Mouse (Mus musculus) hindbrain, embryonic 11.5 days (tissue): ENCODE measurements around the gene Tbc1d2b. TPM values are rescaled to one million over a fixed set of nuclear protein-coding genes. Genes with fewer than 3 reads are reported as not detected.

Experiments used
- ATAC-seq: fragments of 200-750 bp; cut with Nextera tagmentation; 2 replicates; pipeline ENCODE4 v1.8.0; 2017; ENCODE audit warnings: mild to moderate bottlenecking, moderate TSS enrichment, moderate library complexity; ENCODE audit not compliant: low FRiP score
- DNase-seq: peaks from one replicate; pipeline ENCODE4 v3.0.0-alpha.2; 2015; ENCODE audit warnings: low spot score
- H3K27ac ChIP-seq: fragments of 300-500 bp; sonication (generic); 2 replicates; pipeline ENCODE4 v1.5.1; 2014; ENCODE audit warnings: mild to moderate bottlenecking, low read depth, low read length
- H3K27me3 ChIP-seq: fragments of 300-500 bp; sonication (generic); 2 replicates; pipeline ENCODE4 v1.6.1; 2014; ENCODE audit warnings: mild to moderate bottlenecking, low read length, moderate library complexity, mixed read lengths; ENCODE audit not compliant: control insufficient read depth, insufficient read depth
- H3K36me3 ChIP-seq: fragments of 300-500 bp; sonication (generic); 2 replicates; pipeline ENCODE4 v1.6.1; 2014; ENCODE audit warnings: mild to moderate bottlenecking, low read length, moderate library complexity, mixed read lengths; ENCODE audit not compliant: control insufficient read depth, insufficient read depth
- H3K4me1 ChIP-seq: fragments of 300-500 bp; sonication (generic); replicated peaks from 2 replicates; pipeline ENCODE4 v1.6.1; 2014; ENCODE audit warnings: low read length, mixed read lengths; ENCODE audit not compliant: control insufficient read depth, insufficient read depth
- H3K4me2 ChIP-seq: fragments of 300-500 bp; sonication (generic); replicated peaks from 2 replicates; pipeline ENCODE4 v1.6.1; 2014; ENCODE audit warnings: mild to moderate bottlenecking, low read depth, low read length
- H3K4me3 ChIP-seq: fragments of 300-500 bp; sonication (generic); 2 replicates; pipeline ENCODE4 v1.5.1; 2014; ENCODE audit warnings: low read depth, low read length
- H3K9ac ChIP-seq: fragments of 300-500 bp; sonication (generic); 2 replicates; pipeline ENCODE4 v1.6.1; 2014; ENCODE audit warnings: low read depth, low read length
- H3K9me3 ChIP-seq: fragments of 300-500 bp; sonication (generic); 2 replicates; pipeline ENCODE4 v1.6.1; 2016; ENCODE audit warnings: low read length; ENCODE audit not compliant: control insufficient read depth
- WGBS: fragments of 180-500 bp; shearing (Covaris S2); extraction: QIAGEN DNeasy Blood & Tissue Kit; methylation state at CpG from one replicate; pipeline ENCODE4 v1.1.7; 2014; 5-methylcytosine and 5-hydroxymethylcytosine counted together
- polyA plus RNA-seq: library from polyadenylated mRNA; unstranded; fragments of >200 nt; fragmentation: Nextera tagmentation; extraction: Ambion mirVana; gene quantifications from 2 replicates; pipeline ENCODE4 v1.2.1, GENCODE M21; 2014

Tbc1d2b gene
- polyA plus RNA-seq, 1 experiment from 2014 or later: 8.0 TPM

- no peaks in the 10 kb centered on the region for H3K27me3 ChIP-seq
- no peak for ATAC-seq
- no peak overlapping the region for H3K27ac ChIP-seq
- no peaks in the 10 kb centered on the region for H3K9me3 ChIP-seq
- H3K4me1 ChIP-seq: no peaks in the 10 kb centered on the region
- 77% methylated on average over 10 of the region's 10 CpGs for WGBS
- DNase-seq: no peak
- no peak overlapping the region for H3K4me3 ChIP-seq
- 0 out of 2 replicates have a peak, but pooled peaks cover 4% of the 10 kb centered on the region for H3K36me3 ChIP-seq
- no peak overlapping the region for H3K9ac ChIP-seq
- no peak overlapping the region for H3K4me2 ChIP-seq
Measured at GRCm38 (mm10) chr9:90198531-90199449, 71.8 kb downstream of the Tbc1d2b start.

- H3K4me2 ChIP-seq: no peak overlapping the region
- no peaks in the 10 kb centered on the region for H3K4me1 ChIP-seq
- ATAC-seq (no peak), DNase-seq (no peak)
- H3K4me3 ChIP-seq: no peak overlapping the region
- no peaks in the 10 kb centered on the region for H3K9me3 ChIP-seq
- 0 out of 2 replicates have a peak, but pooled peaks cover 4% of the 10 kb centered on the region for H3K36me3 ChIP-seq
- 86% methylated on average over 7 of the region's 7 CpGs for WGBS
- no peak overlapping the region for H3K27ac ChIP-seq
- no peak overlapping the region for H3K9ac ChIP-seq
- H3K27me3 ChIP-seq: no peaks in the 10 kb centered on the region
Measured at GRCm38 (mm10) chr9:90197866-90198383, 72.7 kb downstream of the Tbc1d2b start.

DNA sequence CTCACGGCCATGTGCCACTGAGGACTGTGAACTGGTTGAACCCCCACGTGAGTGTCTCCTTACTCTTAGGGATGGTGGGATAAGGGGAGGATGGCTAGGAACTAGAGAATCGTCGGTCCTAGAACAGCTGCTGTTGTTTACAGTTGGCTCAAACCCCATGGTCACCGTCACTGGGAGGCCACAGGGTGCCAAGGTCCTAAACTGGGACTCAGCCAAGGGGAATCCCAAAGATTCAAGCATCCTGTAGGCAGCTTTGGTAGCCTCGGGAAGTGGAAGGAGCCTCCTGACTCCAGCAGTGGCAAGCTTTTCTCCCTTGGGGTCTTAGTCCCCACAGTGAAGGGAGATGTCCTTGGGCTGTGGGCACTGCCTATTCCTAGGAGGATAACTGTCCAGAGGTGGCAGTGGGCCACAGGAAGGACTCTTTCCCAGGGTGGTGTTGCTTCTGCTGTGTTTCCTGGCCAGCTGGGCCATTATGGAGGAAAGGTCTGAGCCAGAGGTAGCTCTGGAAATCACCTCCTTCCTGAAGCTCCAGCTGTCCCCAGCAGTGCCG lies 73.4 kb downstream of the Tbc1d2b start:
- no peaks in the 10 kb centered on the region for H3K9me3 ChIP-seq
- 0 out of 2 replicates have a peak, but pooled peaks cover 4% of the 10 kb centered on the region for H3K36me3 ChIP-seq
- H3K4me1 ChIP-seq: no peaks in the 10 kb centered on the region
- no peak overlapping the region for H3K4me3 ChIP-seq
- H3K27ac ChIP-seq: no peak overlapping the region
- H3K27me3 ChIP-seq: no peaks in the 10 kb centered on the region
- ATAC-seq (no peak), DNase-seq (no peak)
- H3K9ac ChIP-seq: no peak overlapping the region
- 86% methylated on average over 7 of the region's 7 CpGs for WGBS
- H3K4me2 ChIP-seq: no peak overlapping the region

- DNase-seq (no peak), ATAC-seq (no peak)
- Histone ChIP-seq H3K4me2 (no peak overlapping the region), H3K9me3 (no peaks in the 10 kb centered on the region), H3K4me1 (no peaks in the 10 kb centered on the region), H3K4me3 (no peak overlapping the region), H3K27me3 (no peaks in the 10 kb centered on the region), H3K27ac (no peak overlapping the region), H3K36me3 (0 out of 2 replicates have a peak, but pooled peaks cover 4% of the 10 kb centered on the region), H3K9ac (no peak overlapping the region)
- 80% methylated on average over 7 of the region's 7 CpGs for WGBS
Measured at GRCm38 (mm10) chr9:90196262-90196661, 74.3 kb downstream of the Tbc1d2b start.

DNA sequence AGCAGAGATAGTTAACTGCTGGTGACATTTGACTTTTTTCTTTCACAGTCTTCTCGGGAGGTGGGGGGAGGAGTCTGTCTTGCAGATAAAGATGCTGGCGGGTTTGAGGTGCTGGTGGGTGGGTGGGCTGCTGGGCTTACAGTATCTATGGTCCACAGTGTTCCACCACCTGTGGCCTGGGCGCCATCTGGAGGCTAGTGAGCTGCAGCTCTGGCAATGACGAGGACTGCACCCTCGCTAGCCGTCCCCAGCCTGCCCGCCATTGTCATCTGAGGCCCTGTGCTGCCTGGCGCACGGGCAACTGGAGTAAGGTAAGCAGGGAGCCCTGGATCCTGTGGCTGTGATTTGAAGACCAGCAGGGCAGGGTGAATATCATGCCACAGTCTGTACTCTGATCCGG lies 75.6 kb downstream of the Tbc1d2b start:
- 82% methylated on average over 10 of the region's 10 CpGs for WGBS
- no peak overlapping the region for H3K4me3 ChIP-seq
- no peaks in the 10 kb centered on the region for H3K27me3 ChIP-seq
- no peaks in the 10 kb centered on the region for H3K9me3 ChIP-seq
- no peak for ATAC-seq
- no peak overlapping the region for H3K9ac ChIP-seq
- H3K27ac ChIP-seq: no peak overlapping the region
- 0 out of 2 replicates have a peak, but pooled peaks cover 4% of the 10 kb centered on the region for H3K36me3 ChIP-seq
- DNase-seq: no peak
- no peak overlapping the region for H3K4me2 ChIP-seq
- no peaks in the 10 kb centered on the region for H3K4me1 ChIP-seq

DNA sequence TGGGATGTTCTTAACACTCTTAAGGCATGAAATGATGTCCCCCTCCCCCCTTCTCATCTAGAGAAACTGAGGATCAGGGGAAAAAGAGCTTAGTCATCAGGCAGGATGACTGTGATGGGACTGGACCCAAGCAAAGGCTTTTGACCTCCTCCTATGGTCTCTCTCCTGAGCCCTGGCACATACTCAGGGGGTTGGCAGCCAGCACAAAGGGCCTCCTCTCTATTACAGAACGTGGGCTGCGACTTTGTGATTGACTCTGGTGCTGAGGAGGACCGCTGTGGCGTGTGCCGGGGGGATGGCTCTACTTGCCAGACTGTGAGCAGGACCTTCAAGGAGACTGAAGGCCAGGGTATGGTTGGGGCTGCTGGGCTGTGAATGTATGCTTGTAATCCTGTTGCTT lies 81.2 kb downstream of the Tbc1d2b start:
- WGBS: 85% methylated on average over 5 of the region's 5 CpGs
- Histone ChIP-seq H3K27me3 (no peaks in the 10 kb centered on the region), H3K27ac (no peak overlapping the region), H3K9ac (no peak overlapping the region), H3K36me3 (no peaks in the 10 kb centered on the region), H3K4me3 (no peak overlapping the region), H3K4me1 (no peaks in the 10 kb centered on the region), H3K9me3 (no peaks in the 10 kb centered on the region), H3K4me2 (no peak overlapping the region)
- no peak for ATAC-seq
- no peak for DNase-seq

GRCm38 (mm10) chr9:90188893-90189292 lies 81.7 kb downstream of the Tbc1d2b start:
- H3K9me3 ChIP-seq: no peaks in the 10 kb centered on the region
- WGBS: 86% methylated on average over 4 of the region's 4 CpGs
- DNase-seq (no peak), ATAC-seq (no peak)
- H3K4me2 ChIP-seq: no peak overlapping the region
- no peaks in the 10 kb centered on the region for H3K27me3 ChIP-seq
- no peak overlapping the region for H3K9ac ChIP-seq
- H3K4me1 ChIP-seq: no peaks in the 10 kb centered on the region
- H3K36me3 ChIP-seq: no peaks in the 10 kb centered on the region
- H3K27ac ChIP-seq: no peak overlapping the region
- H3K4me3 ChIP-seq: no peak overlapping the region

DNA sequence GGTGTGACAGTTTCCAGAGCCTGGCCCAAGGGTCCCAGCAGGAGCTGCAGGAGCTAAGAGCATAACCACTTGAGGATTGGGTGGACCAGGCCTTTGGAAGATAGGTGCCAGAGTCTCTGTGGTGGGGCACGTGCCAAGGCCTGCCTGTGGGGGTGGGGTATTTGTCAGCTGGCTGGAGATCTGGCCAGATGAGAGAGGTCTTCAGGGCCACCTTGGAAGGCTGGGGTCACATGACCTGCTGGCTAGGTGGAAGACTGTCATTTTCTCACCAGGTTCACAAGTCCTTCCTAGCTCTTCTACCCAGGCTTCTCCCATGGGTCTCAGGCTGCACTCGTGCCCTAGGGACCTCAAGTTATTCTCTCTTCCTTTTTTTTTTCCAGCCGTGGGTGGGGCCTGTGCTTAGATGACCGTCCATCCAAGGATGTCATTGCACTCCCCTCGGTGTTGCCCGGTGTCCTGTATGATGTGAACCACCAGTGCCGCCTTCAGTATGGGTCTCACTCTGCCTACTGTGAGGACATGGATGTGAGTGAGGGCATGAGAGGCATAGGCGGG lies 85.2 kb downstream of the Tbc1d2b start:
- ATAC-seq (no peak), DNase-seq (no peak)
- H3K9me3 ChIP-seq: no peaks in the 10 kb centered on the region
- H3K9ac ChIP-seq: no peak overlapping the region
- no peak overlapping the region for H3K4me2 ChIP-seq
- no peaks in the 10 kb centered on the region for H3K27me3 ChIP-seq
- no peak overlapping the region for H3K27ac ChIP-seq
- 0 out of 2 replicates have a peak, but pooled peaks cover 1% of the 10 kb centered on the region for H3K36me3 ChIP-seq
- 84% methylated on average over 8 of the region's 8 CpGs for WGBS
- H3K4me3 ChIP-seq: no peak overlapping the region
- no peaks in the 10 kb centered on the region for H3K4me1 ChIP-seq
